Mouse (Mus musculus): ENCODE measurements around the gene Macrod1. TPM values are rescaled to one million over a fixed set of nuclear protein-coding genes. Genes with fewer than 3 reads are reported as not detected.
A peak's percentile ranks its signal among the peaks of the same experiment; 100 is the strongest.

Gene Macrod1
- total RNA-seq, 2 experiments from 2014 or later = 201 to 216 TPM

- no peak for DNase-seq
These were observed 26.6 kb downstream of the Macrod1 start for GRCm38 (mm10) chr19:7083035-7083794.

GRCm38 (mm10) chr19:7084734-7085133, 28.1 kb downstream of the Macrod1 start:
- no peak for DNase-seq

GRCm38 (mm10) chr19:7088558-7088957, 31.9 kb downstream of the Macrod1 start:
- no peak for DNase-seq

GRCm38 (mm10) chr19:7089050-7089449, 32.4 kb downstream of the Macrod1 start:
- no peak for DNase-seq

- no peak for DNase-seq
These were observed 33.2 kb downstream of the Macrod1 start for GRCm38 (mm10) chr19:7089842-7090251.

GRCm38 (mm10) chr19:7090369-7091064, 33.9 kb downstream of the Macrod1 start:
- DNase-seq = no peak

GRCm38 (mm10) chr19:7091448-7092050, 34.9 kb downstream of the Macrod1 start:
- no peak for DNase-seq

- no peak for DNase-seq
These were observed 36.1 kb downstream of the Macrod1 start for GRCm38 (mm10) chr19:7092756-7093155.

- DNase-seq = no peak
These were observed 43.1 kb downstream of the Macrod1 start for GRCm38 (mm10) chr19:7099620-7100155.

GRCm38 (mm10) chr19:7102039-7102438, 45.4 kb downstream of the Macrod1 start:
- DNase-seq = no peak

GRCm38 (mm10) chr19:7103349-7103992, 46.9 kb downstream of the Macrod1 start:
- DNase-seq = no peak

- peak; percentile 53 for DNase-seq
These were observed 47.4 kb downstream of the Macrod1 start for GRCm38 (mm10) chr19:7103993-7104401.

- no peak for DNase-seq
These were observed 48.9 kb downstream of the Macrod1 start, which contains the start of gene Flrt1 for GRCm38 (mm10) chr19:7105544-7105943. TSS of gene Flrt1 (minus strand) at chr19:7105729.

- no peak for DNase-seq
These were observed 50.0 kb downstream of the Macrod1 start for GRCm38 (mm10) chr19:7106566-7106965.

GRCm38 (mm10) chr19:7107174-7107573, 50.6 kb downstream of the Macrod1 start:
- DNase-seq = no peak

GRCm38 (mm10) chr19:7108114-7108905, 51.7 kb downstream of the Macrod1 start:
- DNase-seq = no peak

- no peak for DNase-seq
These were observed 53.5 kb downstream of the Macrod1 start for GRCm38 (mm10) chr19:7110097-7110496.

- DNase-seq = no peak
These were observed 54.3 kb downstream of the Macrod1 start for GRCm38 (mm10) chr19:7110875-7111274.

- DNase-seq = no peak
These were observed 54.7 kb downstream of the Macrod1 start for GRCm38 (mm10) chr19:7111309-7111708.

- no peak for DNase-seq
These were observed 55.1 kb downstream of the Macrod1 start for GRCm38 (mm10) chr19:7111710-7112109.

GRCm38 (mm10) chr19:7112628-7113027, 56.0 kb downstream of the Macrod1 start:
- DNase-seq = no peak

Measured in gastrocnemius, postnatal 10 days (tissue).